In the genomic region with DNA sequence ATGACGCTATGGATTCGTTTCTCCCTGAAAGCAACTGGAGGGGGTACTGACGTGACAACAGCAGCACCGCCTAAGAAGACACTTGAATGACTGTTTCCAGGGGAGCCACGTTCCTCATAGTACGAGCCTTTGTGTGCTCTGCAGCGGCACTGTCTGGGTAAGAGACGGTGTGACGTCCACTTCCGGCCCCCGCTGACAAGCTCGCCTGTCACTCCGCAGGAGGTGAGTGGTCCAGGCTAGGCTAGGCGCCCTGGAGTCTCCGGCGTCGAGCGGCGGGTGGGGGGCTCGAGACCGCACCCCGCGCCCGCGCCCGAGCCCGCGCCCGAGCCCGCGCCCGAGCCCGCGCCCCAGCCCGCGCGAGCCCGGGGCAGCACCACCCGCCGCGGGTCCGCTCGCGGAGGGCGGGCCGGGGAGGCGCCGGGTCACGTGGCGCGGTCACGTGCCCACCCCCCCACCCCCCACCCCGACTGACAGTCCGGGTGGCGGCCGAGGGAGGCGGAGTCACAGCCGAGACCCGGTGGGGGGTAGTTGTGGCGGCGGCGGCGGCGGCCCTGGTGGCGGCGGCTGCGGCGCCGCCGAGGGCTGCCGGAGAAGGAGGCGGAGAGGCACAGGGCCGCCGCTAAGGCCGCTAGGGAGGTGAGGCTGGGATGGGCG, we compare ENCODE assay signal across 8 mouse cellular contexts. TPM values are rescaled to one million over a fixed set of nuclear protein-coding genes. Genes with fewer than 3 reads are reported as not detected.
A peak's percentile ranks its signal among the peaks of the same experiment; 100 is the strongest.
DNase-seq lines count a peak whose midpoint lies in the region; ATAC-seq lines count a peak whose summit lies in the region.

A gene (plus strand): TSS at position 77 of the 654 bp plus-strand sequence.

- H3K9ac ChIP-seq in intestine, embryonic 15.5 days = peak within 1 kb of the TSS; percentile 94

- H3K27me3 ChIP-seq in intestine, embryonic 15.5 days (replicated peaks) = no peaks in the 10 kb centered on the region; the same call in 1 of the 2 replicates

- H3K9me3 ChIP-seq in intestine, embryonic 15.5 days = no peaks in the 10 kb centered on the region

- peaks cover 8% of the 10 kb centered on the region; the same call in 1 of the 2 replicates for H3K4me1 ChIP-seq in intestine, embryonic 15.5 days (replicated peaks)

- peak; percentile 78 for DNase-seq in adrenal gland, adult 8-10 months
- peak; percentile 76 for DNase-seq in embryo, embryonic 11.5 days (ENCODE audit: low read depth, low spot score)
- DNase-seq in gastrocnemius, postnatal 4 days (ENCODE audit: low spot score in 2 of 2) = peak; percentile 68 to 84
- DNase-seq in left cerebral cortex, postnatal 14 days (ENCODE audit: low spot score in 2 of 2) = peak; percentile 84 to 93
- DNase-seq in right cerebral cortex, postnatal 14 days = peak; percentile 82
- peak; percentile 73 for DNase-seq in urinary bladder, postnatal 25 days (ENCODE audit: low spot score)

- peak within 1 kb of the TSS; percentile 94 for H3K4me3 ChIP-seq in intestine, embryonic 15.5 days (replicated peaks)

- peak; percentile 98 for ATAC-seq in intestine, embryonic 15.5 days
- ATAC-seq in megakaryocyte-erythroid progenitor cell, adult 5-6 weeks (replicated peaks; ENCODE audit: low FRiP score, low TSS enrichment, poor library complexity, severe bottlenecking) = peak; percentile 91

- WGBS in intestine, embryonic 15.5 days = under 1% methylated on average over 35 of the region's 76 CpGs

- intact Hi-C loops in left cerebral cortex, postnatal 14 days (cut with DNase I) = loop anchor here (5.0 kb wide), 1 partner anchor 76 kb away; no protein-coding TSS in a partner anchor

- peak within 1 kb of the TSS; percentile 55 for H3K4me2 ChIP-seq in intestine, embryonic 15.5 days (replicated peaks)

- peak within 1 kb of the TSS; percentile 96 for H3K27ac ChIP-seq in intestine, embryonic 15.5 days

- no peaks in the 10 kb centered on the region for H3K36me3 ChIP-seq in intestine, embryonic 15.5 days

RNA-seq across cellular contexts. Expression of the gene that starts here (rescaled TPM):
- total RNA-seq in adrenal gland, adult 8-10 months (2022) = 100 to 1,000 TPM in 2 of 4 experiments, 10 to 100 TPM in 2; 86.9 to 123 (median 107) TPM
- 100 to 1,000 TPM; 150 to 174 TPM for total RNA-seq in gastrocnemius, postnatal 4 days (2021)
- 70.9 and 95.9 TPM in 2 replicates for polyA plus RNA-seq in intestine, embryonic 15.5 days (2015; fragmentation: Nextera tagmentation; extraction: Ambion mirVana)
- 100 to 1,000 TPM; 236 to 261 TPM for total RNA-seq in left cerebral cortex, postnatal 14 days (2021)
- total RNA-seq in megakaryocyte-erythroid progenitor cell, adult 5-6 weeks (2014; fragmentation: Nextera tagmentation) = 4.4 and 12.6 TPM in 2 replicates
- total RNA-seq in megakaryocyte-erythroid progenitor cell, adult 5-6 weeks (2017) = 12.5 and 20.0 TPM in 2 replicates

Comparison
In these comparisons a context has a peak if more than half of its experiments do, and no peak if none do; other contexts are left out.
1. Peak in every context shown above with its lines: DNase-seq, ATAC-seq, H3K4me3 ChIP-seq and H3K27ac ChIP-seq.
2. RNA of the gene that starts here (total RNA-seq): 236 to 261 TPM in left cerebral cortex, postnatal 14 days, 150 to 174 TPM in gastrocnemius, postnatal 4 days and 86.9 to 123 TPM in adrenal gland, adult 8-10 months; 4.4 to 20.0 TPM in megakaryocyte-erythroid progenitor cell, adult 5-6 weeks; every median in the first group is over 4 times any median in the second.